Mouse (Mus musculus): ENCODE data around the gene Gid8. TPM values are rescaled to one million over a fixed set of nuclear protein-coding genes. Genes with fewer than 3 reads are reported as not detected.

Gid8 gene
- total RNA-seq, 2 experiments from 2014 or later = 68.5 to 69.9 TPM

- no peak for DNase-seq
Measured at GRCm38 (mm10) chr2:180748904-180749303, 39.0 kb downstream of the Gid8 start.

- DNase-seq = no peak
Measured at GRCm38 (mm10) chr2:180754976-180755688, 45.2 kb downstream of the Gid8 start.

GRCm38 (mm10) chr2:180755896-180756295 lies 46.0 kb downstream of the Gid8 start:
- DNase-seq = peak; percentile 83

GRCm38 (mm10) chr2:180756786-180757185 lies 46.9 kb downstream of the Gid8 start:
- DNase-seq = no peak

- no peak for DNase-seq
Measured at GRCm38 (mm10) chr2:180758513-180759263, 48.8 kb downstream of the Gid8 start.

- no peak for DNase-seq
Measured at GRCm38 (mm10) chr2:180764986-180765385, 55.1 kb downstream of the Gid8 start.

- DNase-seq = no peak
Measured at GRCm38 (mm10) chr2:180765713-180766112, 55.8 kb downstream of the Gid8 start.

Other genes with a start within 250 kb of the Gid8 start
- under 1 TPM; 0.21 to 0.45 TPM for gene Ntsr1, start 210.1 kb upstream of the Gid8 start, total RNA-seq (2021)
- 10 to 100 TPM; 26.1 to 27.0 TPM for gene Mrgbp, start 128.8 kb upstream of the Gid8 start, total RNA-seq (2021)
- 10 to 100 TPM; 49.6 to 51.8 TPM for gene Ogfr, start 120.9 kb upstream of the Gid8 start, total RNA-seq (2021)
- gene Col9a3, start 112.3 kb upstream of the Gid8 start, total RNA-seq (2021) = 1 to 10 TPM; 1.2 to 1.8 TPM
- gene Tcfl5, start 67.4 kb upstream of the Gid8 start, total RNA-seq (2021) = under 1 TPM; 0.20 to 0.26 TPM
- 10 to 100 TPM; 40.5 to 44.0 TPM for gene Dido1, start 118 bp upstream of the Gid8 start, total RNA-seq (2021)
- gene Slc17a9, start 15.1 kb downstream of the Gid8 start, total RNA-seq (2021) = under 1 TPM; 0.69 to 0.88 TPM
- gene Bhlhe23, start 66.8 kb downstream of the Gid8 start, total RNA-seq (2021) = not detected
- gene Ythdf1, start 210.8 kb downstream of the Gid8 start, total RNA-seq (2021) = 10 to 100 TPM; 47.0 to 47.8 TPM
- not detected for gene Birc7, start 218.9 kb downstream of the Gid8 start, total RNA-seq (2021)
- 10 to 100 TPM; 12.5 to 13.4 TPM for gene Nkain4, start 244.6 kb downstream of the Gid8 start, total RNA-seq (2021)

Data from heart, postnatal 4 days (tissue).